Comparison of ENCODE assay signal across 8 mouse cellular contexts in genomic region chr2:155235746-155236361, GRCm38 (mm10). TPM values are rescaled to one million over a fixed set of nuclear protein-coding genes. Genes with fewer than 3 reads are reported as not detected.
DNase-seq lines count a peak whose midpoint lies in the region; ATAC-seq and TF ChIP-seq lines count a peak whose summit lies in the region.

No protein-coding gene starts in this region.

- 10% methylated on average over 13 of the region's 13 CpGs for WGBS in heart, embryonic 11.5 days (ENCODE audit: insufficient replicate concordance)
- WGBS in forebrain, embryonic 15.5 days, result 3% methylated on average over 13 of the region's 13 CpGs
- WGBS in liver, embryonic 14.5 days (ENCODE audit: insufficient replicate concordance), result 12% methylated on average over 13 of the region's 13 CpGs
- 3% methylated on average over 13 of the region's 13 CpGs for WGBS in stomach, postnatal 0 days

- H3K27ac ChIP-seq in heart, embryonic 11.5 days (ENCODE audit: low read depth, low read length), result peak overlapping the region; percentile 87
- H3K27ac ChIP-seq in forebrain, embryonic 15.5 days (replicated peaks), result peak overlapping the region; percentile 95
- no peak overlapping the region; the same call in 1 of the 2 replicates for H3K27ac ChIP-seq in liver, embryonic 14.5 days
- H3K27ac ChIP-seq in stomach, postnatal 0 days (replicated peaks), result peak overlapping the region; percentile 93

- H3K4me1 ChIP-seq in heart, embryonic 11.5 days (ENCODE audit: control insufficient read depth, insufficient read depth, low read length), result peaks cover 9% of the 10 kb centered on the region
- H3K4me1 ChIP-seq in forebrain, embryonic 15.5 days, result peaks cover 28% of the 10 kb centered on the region
- peaks cover 8 to 11% of the 10 kb centered on the region in 2 experiments for H3K4me1 ChIP-seq in liver, embryonic 14.5 days (replicated peaks; ENCODE audit: control insufficient read depth in 2 of 2, insufficient read depth in 2 of 2, low read length in 1 of 2)
- H3K4me1 ChIP-seq in stomach, postnatal 0 days (replicated peaks; ENCODE audit: control insufficient read depth, insufficient read depth), result peaks cover 7% of the 10 kb centered on the region

- DNase-seq in heart, adult 8-10 months (ENCODE audit: low spot score), result no peak
- DNase-seq in MEL-GATA-1-ER (ENCODE audit: extremely low read depth, low read depth), result peak; percentile 10
- no peak for DNase-seq in liver, embryonic 14.5 days (ENCODE audit: low read depth in 3 of 3, low spot score in 3 of 3)
- DNase-seq in stomach, postnatal 0 days (ENCODE audit: low spot score), result peak; percentile 15
- no peak for DNase-seq in layer of hippocampus, postnatal 36 days
- no peak for DNase-seq in cerebellum, postnatal 36 days

- H3K27me3 ChIP-seq in heart, embryonic 11.5 days (ENCODE audit: control insufficient read depth, insufficient read depth, low read length), result no peaks in the 10 kb centered on the region
- no peaks in the 10 kb centered on the region for H3K27me3 ChIP-seq in forebrain, embryonic 15.5 days
- no peaks in the 10 kb centered on the region for H3K27me3 ChIP-seq in liver, embryonic 14.5 days (ENCODE audit: control insufficient read depth, insufficient read depth, low read length)
- no peaks in the 10 kb centered on the region for H3K27me3 ChIP-seq in stomach, postnatal 0 days (ENCODE audit: control insufficient read depth, insufficient read depth, low read length)

- peak overlapping the region; percentile 96 for H3K9ac ChIP-seq in heart, embryonic 11.5 days (ENCODE audit: low read depth, low read length)
- H3K9ac ChIP-seq in forebrain, embryonic 15.5 days (replicated peaks), result peak overlapping the region; percentile 93
- H3K9ac ChIP-seq in liver, embryonic 14.5 days (replicated peaks), result peak overlapping the region; percentile 93
- peak overlapping the region; percentile 91 for H3K9ac ChIP-seq in stomach, postnatal 0 days (ENCODE audit: low read length)

- H3K36me3 ChIP-seq in heart, embryonic 11.5 days (ENCODE audit: control insufficient read depth, insufficient read depth, low read length), result no peaks in the 10 kb centered on the region
- peaks cover 7% of the 10 kb centered on the region; the same call in 1 of the 2 replicates for H3K36me3 ChIP-seq in forebrain, embryonic 15.5 days
- no peaks in the 10 kb centered on the region for H3K36me3 ChIP-seq in liver, embryonic 14.5 days (replicated peaks; ENCODE audit: control insufficient read depth, insufficient read depth, low read depth)
- no peaks in the 10 kb centered on the region for H3K36me3 ChIP-seq in stomach, postnatal 0 days (ENCODE audit: control insufficient read depth, insufficient read depth, low read length)

- peak overlapping the region; percentile 92 for H3K4me3 ChIP-seq in heart, embryonic 11.5 days (ENCODE audit: low read depth, low read length)
- peak overlapping the region; percentile 80 for H3K4me3 ChIP-seq in forebrain, embryonic 15.5 days
- H3K4me3 ChIP-seq in liver, embryonic 14.5 days (ENCODE audit: insufficient read depth in 1 of 2, low read depth in 2 of 2, low read length in 2 of 2), result peak overlapping the region; percentile 92 to 98
- H3K4me3 ChIP-seq in stomach, postnatal 0 days (ENCODE audit: low read depth, low read length), result peak overlapping the region; percentile 90

- ATAC-seq in heart, embryonic 11.5 days (replicated peaks; ENCODE audit: insufficient number of reproducible peaks, low FRiP score, low TSS enrichment), result peak; percentile 77
- peak; percentile 94 for ATAC-seq in forebrain, embryonic 15.5 days (replicated peaks)
- peak; percentile 75 for ATAC-seq in liver, embryonic 14.5 days (ENCODE audit: insufficient read depth)
- peak; percentile 78 for ATAC-seq in stomach, postnatal 0 days (ENCODE audit: low FRiP score, low TSS enrichment)

- TF ChIP-seq EP300 in liver, embryonic 14.5 days (IDR thresholded peaks at IDR 0.05; ENCODE audit: low read depth), result no peak
- TF ChIP-seq EP300 in stomach, postnatal 0 days (optimal IDR thresholded peaks at IDR 0.05), result no peak

- H3K4me2 ChIP-seq in heart, embryonic 11.5 days, result peak overlapping the region; percentile 70
- H3K4me2 ChIP-seq in forebrain, embryonic 15.5 days (replicated peaks), result peak overlapping the region; percentile 72
- H3K4me2 ChIP-seq in liver, embryonic 14.5 days (ENCODE audit: low read depth), result peak overlapping the region; percentile 80
- peak overlapping the region; percentile 71 for H3K4me2 ChIP-seq in stomach, postnatal 0 days (replicated peaks; ENCODE audit: low read depth)

- no peaks in the 10 kb centered on the region for H3K9me3 ChIP-seq in heart, embryonic 11.5 days (replicated peaks; ENCODE audit: control insufficient read depth, low read length)
- no peaks in the 10 kb centered on the region for H3K9me3 ChIP-seq in forebrain, embryonic 15.5 days
- no peaks in the 10 kb centered on the region for H3K9me3 ChIP-seq in liver, embryonic 14.5 days (ENCODE audit: control insufficient read depth, low read length)
- no peaks in the 10 kb centered on the region for H3K9me3 ChIP-seq in stomach, postnatal 0 days (ENCODE audit: control insufficient read depth, low read length)

- TF ChIP-seq CTCF in liver, embryonic 14.5 days (IDR thresholded peaks at IDR 0.05; ENCODE audit: low read depth), result no peak
- TF ChIP-seq CTCF in stomach, postnatal 0 days (IDR thresholded peaks at IDR 0.05; ENCODE audit: low read depth), result no peak

RNA-seq across cellular contexts. Expression of gene Dynlrb1, which starts 0.5 kb away (rescaled TPM):
- 427 and 429 TPM in 2 replicates for polyA plus RNA-seq in heart, embryonic 11.5 days (2014; fragmentation: Nextera tagmentation; extraction: Ambion mirVana)
- 100 to 1,000 TPM; 143 to 184 (median 165) TPM for total RNA-seq in heart, adult 8-10 months (2022)
- 632 and 664 TPM in 2 replicates for polyA plus RNA-seq in forebrain, embryonic 15.5 days (2015; fragmentation: Nextera tagmentation; extraction: Ambion mirVana)
- 101 and 178 TPM in 2 replicates for polyA plus RNA-seq in liver, embryonic 14.5 days (2012; rRNA removed)
- 149 and 154 TPM in 2 replicates for polyA plus RNA-seq in liver, embryonic 14.5 days (2014; fragmentation: Nextera tagmentation; extraction: Ambion mirVana)
- polyA plus RNA-seq in stomach, postnatal 0 days (2015; fragmentation: Nextera tagmentation; extraction: Ambion mirVana), result 339 and 341 TPM in 2 replicates
- 100 to 1,000 TPM; 288 to 301 TPM for total RNA-seq in layer of hippocampus, postnatal 36 days (2021)

RNA-seq across cellular contexts. Expression of gene Map1lc3a, which starts 40.2 kb away (rescaled TPM):
- polyA plus RNA-seq in heart, embryonic 11.5 days (2014; fragmentation: Nextera tagmentation; extraction: Ambion mirVana), result 187 and 189 TPM in 2 replicates
- 100 to 1,000 TPM; 780 to 845 (median 813) TPM for total RNA-seq in heart, adult 8-10 months (2022)
- 358 and 365 TPM in 2 replicates for polyA plus RNA-seq in forebrain, embryonic 15.5 days (2015; fragmentation: Nextera tagmentation; extraction: Ambion mirVana)
- 7.7 and 9.1 TPM in 2 replicates for polyA plus RNA-seq in liver, embryonic 14.5 days (2012; rRNA removed)
- polyA plus RNA-seq in liver, embryonic 14.5 days (2014; fragmentation: Nextera tagmentation; extraction: Ambion mirVana), result 16.1 and 17.8 TPM in 2 replicates
- 249 and 274 TPM in 2 replicates for polyA plus RNA-seq in stomach, postnatal 0 days (2015; fragmentation: Nextera tagmentation; extraction: Ambion mirVana)
- total RNA-seq in layer of hippocampus, postnatal 36 days (2021), result 100 to 1,000 TPM; 229 to 254 TPM

Comparison
In these comparisons a context has a peak if more than half of its experiments do, and no peak if none do; other contexts are left out.
1. DNase-seq: peak in MEL-GATA-1-ER (single experiment) and stomach, postnatal 0 days (single experiment); none in heart, adult 8-10 months (single experiment), liver, embryonic 14.5 days (0 of 3), layer of hippocampus, postnatal 36 days (0 of 2) and cerebellum, postnatal 36 days (0 of 2).
2. Peak in every context shown above with its lines, with median percentiles within 50 percentile points of each other: ATAC-seq, H3K4me2 ChIP-seq, H3K4me3 ChIP-seq and H3K9ac ChIP-seq.